Mouse (Mus musculus): Measurements from ENCODE around the gene Hk2. TPM values are rescaled to one million over a fixed set of nuclear protein-coding genes. Genes with fewer than 3 reads are reported as not detected.

Hk2 gene
- polyA plus RNA-seq, 2 experiments: 3.2 to 5.6 TPM

GRCm38 (mm10) chr6:82715253-82715652 lies 59.0 kb downstream of the Hk2 start:
- DNase-seq (ENCODE audit: low read depth in 3 of 3, low spot score in 3 of 3) (no peak), ATAC-seq (ENCODE audit: insufficient read depth) (no peak)
- Histone ChIP-seq H3K4me3 (ENCODE audit: insufficient read depth in 1 of 2, low read depth in 2 of 2, low read length in 2 of 2) (no peak overlapping the region), H3K9ac (replicated peaks) (no peak overlapping the region), H3K27me3 (ENCODE audit: control insufficient read depth, insufficient read depth, low read length) (no peaks in the 10 kb centered on the region), H3K4me2 (ENCODE audit: low read depth) (no peak overlapping the region), H3K9me3 (ENCODE audit: control insufficient read depth, low read length) (no peaks in the 10 kb centered on the region), H3K36me3 (replicated peaks; ENCODE audit: control insufficient read depth, insufficient read depth, low read depth) (no peaks in the 10 kb centered on the region), H3K4me1 (replicated peaks; ENCODE audit: control insufficient read depth in 2 of 2, insufficient read depth in 2 of 2, low read length in 1 of 2) (no peaks in the 10 kb centered on the region), H3K27ac (no peak overlapping the region)
- TF ChIP-seq CTCF (IDR thresholded peaks at IDR 0.05; ENCODE audit: low read depth) (no peak), EP300 (IDR thresholded peaks at IDR 0.05; ENCODE audit: low read depth) (no peak)
- 77% methylated on average over 6 of the region's 6 CpGs for WGBS (ENCODE audit: insufficient replicate concordance)

- no peak overlapping the region for H3K4me2 ChIP-seq (ENCODE audit: low read depth)
- ATAC-seq (ENCODE audit: insufficient read depth) (no peak), DNase-seq (ENCODE audit: low read depth in 3 of 3, low spot score in 3 of 3) (no peak)
- no peak overlapping the region for H3K4me3 ChIP-seq (ENCODE audit: insufficient read depth in 1 of 2, low read depth in 2 of 2, low read length in 2 of 2)
- H3K9ac ChIP-seq (replicated peaks): no peak overlapping the region
- WGBS (ENCODE audit: insufficient replicate concordance): 74% methylated on average over 5 of the region's 5 CpGs
- no peaks in the 10 kb centered on the region for H3K4me1 ChIP-seq (replicated peaks; ENCODE audit: control insufficient read depth in 2 of 2, insufficient read depth in 2 of 2, low read length in 1 of 2)
- TF ChIP-seq EP300 (IDR thresholded peaks at IDR 0.05; ENCODE audit: low read depth) (no peak), CTCF (IDR thresholded peaks at IDR 0.05; ENCODE audit: low read depth) (no peak)
- no peak overlapping the region for H3K27ac ChIP-seq
- H3K27me3 ChIP-seq (ENCODE audit: control insufficient read depth, insufficient read depth, low read length): no peaks in the 10 kb centered on the region
- no peaks in the 10 kb centered on the region for H3K9me3 ChIP-seq (ENCODE audit: control insufficient read depth, low read length)
- no peaks in the 10 kb centered on the region for H3K36me3 ChIP-seq (replicated peaks; ENCODE audit: control insufficient read depth, insufficient read depth, low read depth)
Measured at GRCm38 (mm10) chr6:82714841-82715240, 59.4 kb downstream of the Hk2 start.

- Histone ChIP-seq H3K9ac (replicated peaks) (no peak overlapping the region), H3K27ac (no peak overlapping the region), H3K9me3 (ENCODE audit: control insufficient read depth, low read length) (no peaks in the 10 kb centered on the region), H3K4me1 (replicated peaks; ENCODE audit: control insufficient read depth in 2 of 2, insufficient read depth in 2 of 2, low read length in 1 of 2) (no peaks in the 10 kb centered on the region), H3K36me3 (replicated peaks; ENCODE audit: control insufficient read depth, insufficient read depth, low read depth) (no peaks in the 10 kb centered on the region), H3K27me3 (ENCODE audit: control insufficient read depth, insufficient read depth, low read length) (no peaks in the 10 kb centered on the region), H3K4me3 (ENCODE audit: insufficient read depth in 1 of 2, low read depth in 2 of 2, low read length in 2 of 2) (no peak overlapping the region), H3K4me2 (ENCODE audit: low read depth) (no peak overlapping the region)
- 13% methylated on average over 3 of the region's 3 CpGs for WGBS (ENCODE audit: insufficient replicate concordance)
- no peak for ATAC-seq (ENCODE audit: insufficient read depth)
- TF ChIP-seq CTCF (IDR thresholded peaks at IDR 0.05; ENCODE audit: low read depth) (peak; percentile 93), EP300 (IDR thresholded peaks at IDR 0.05; ENCODE audit: low read depth) (no peak)
- peak; percentile 12 to 33 (median 23) for DNase-seq (ENCODE audit: low read depth in 3 of 3, low spot score in 3 of 3)
Measured at GRCm38 (mm10) chr6:82714243-82714642, 60.0 kb downstream of the Hk2 start.

- Histone ChIP-seq H3K27me3 (ENCODE audit: control insufficient read depth, insufficient read depth, low read length) (no peaks in the 10 kb centered on the region), H3K36me3 (replicated peaks; ENCODE audit: control insufficient read depth, insufficient read depth, low read depth) (no peaks in the 10 kb centered on the region), H3K4me3 (ENCODE audit: insufficient read depth in 1 of 2, low read depth in 2 of 2, low read length in 2 of 2) (no peak overlapping the region), H3K9me3 (ENCODE audit: control insufficient read depth, low read length) (no peaks in the 10 kb centered on the region), H3K27ac (no peak overlapping the region), H3K4me2 (ENCODE audit: low read depth) (no peak overlapping the region), H3K4me1 (replicated peaks; ENCODE audit: control insufficient read depth in 2 of 2, insufficient read depth in 2 of 2, low read length in 1 of 2) (no peaks in the 10 kb centered on the region), H3K9ac (replicated peaks) (no peak overlapping the region)
- WGBS (ENCODE audit: insufficient replicate concordance): 58% methylated on average over 3 of the region's 3 CpGs
- ATAC-seq (ENCODE audit: insufficient read depth) (no peak), DNase-seq (ENCODE audit: low read depth in 3 of 3, low spot score in 3 of 3) (no peak)
- TF ChIP-seq EP300 (IDR thresholded peaks at IDR 0.05; ENCODE audit: low read depth): no peak
- TF ChIP-seq CTCF (IDR thresholded peaks at IDR 0.05; ENCODE audit: low read depth): no peak
Measured at GRCm38 (mm10) chr6:82707742-82708141, 66.5 kb downstream of the Hk2 start.

GRCm38 (mm10) chr6:82707241-82707640 lies 67.0 kb downstream of the Hk2 start:
- Histone ChIP-seq H3K9me3 (ENCODE audit: control insufficient read depth, low read length) (no peaks in the 10 kb centered on the region), H3K36me3 (replicated peaks; ENCODE audit: control insufficient read depth, insufficient read depth, low read depth) (no peaks in the 10 kb centered on the region), H3K4me3 (ENCODE audit: insufficient read depth in 1 of 2, low read depth in 2 of 2, low read length in 2 of 2) (no peak overlapping the region), H3K27ac (no peak overlapping the region), H3K4me1 (replicated peaks; ENCODE audit: control insufficient read depth in 2 of 2, insufficient read depth in 2 of 2, low read length in 1 of 2) (no peaks in the 10 kb centered on the region), H3K9ac (replicated peaks) (no peak overlapping the region), H3K4me2 (ENCODE audit: low read depth) (no peak overlapping the region), H3K27me3 (ENCODE audit: control insufficient read depth, insufficient read depth, low read length) (no peaks in the 10 kb centered on the region)
- TF ChIP-seq CTCF (IDR thresholded peaks at IDR 0.05; ENCODE audit: low read depth) (no peak), EP300 (IDR thresholded peaks at IDR 0.05; ENCODE audit: low read depth) (no peak)
- ATAC-seq (ENCODE audit: insufficient read depth) (no peak), DNase-seq (ENCODE audit: low read depth in 3 of 3, low spot score in 3 of 3) (no peak)
- WGBS (ENCODE audit: insufficient replicate concordance): 68% methylated on average over 10 of the region's 10 CpGs
